8 mouse cellular contexts compared by ENCODE assay signal in the genomic region with DNA sequence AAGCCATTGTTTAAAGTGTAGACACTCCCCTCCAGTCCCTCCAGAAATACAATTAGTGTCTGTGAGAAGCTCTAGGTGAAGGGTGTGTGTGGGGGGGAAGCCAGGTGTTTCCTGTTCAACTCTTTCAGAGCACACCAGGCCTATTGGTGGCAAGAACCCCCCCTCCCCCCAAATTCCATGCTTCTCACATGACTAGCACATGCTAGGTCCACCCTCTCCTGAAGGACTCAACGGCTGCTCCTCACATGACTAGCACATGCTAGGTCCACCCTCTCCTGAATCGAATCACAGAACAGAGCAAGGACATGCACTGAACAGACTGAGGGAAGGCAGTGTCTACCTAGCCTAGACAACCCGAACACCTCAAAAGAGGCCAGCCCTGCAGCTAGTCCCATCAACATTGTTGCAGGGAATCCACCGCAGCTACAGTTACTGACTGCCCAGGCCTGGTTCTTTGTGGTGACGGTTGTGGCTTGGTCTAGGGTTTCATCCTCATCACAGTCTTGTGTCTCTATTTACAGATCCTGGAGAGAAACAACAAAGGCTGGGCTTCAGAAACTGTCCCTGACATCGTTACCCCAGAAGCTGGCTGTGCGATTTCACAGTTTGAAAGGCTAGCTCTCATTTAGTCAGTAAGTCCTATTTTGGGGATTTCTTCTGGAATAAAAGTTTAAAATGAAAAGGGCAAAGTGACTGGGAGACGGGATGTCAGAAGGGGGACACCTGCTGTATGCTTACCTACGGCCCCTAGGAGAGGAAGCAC. TPM values are rescaled to one million over a fixed set of nuclear protein-coding genes. Genes with fewer than 3 reads are reported as not detected.
DNase-seq lines count a peak whose midpoint lies in the region; ATAC-seq and TF ChIP-seq lines count a peak whose summit lies in the region.

No protein-coding gene starts in this region.

- no peaks in the 10 kb centered on the region for H3K79me2 ChIP-seq in heart, adult 2 months (replicated peaks; ENCODE audit: control insufficient read depth, insufficient read depth, low read length)

- 0 out of 2 replicates have a peak, but pooled peaks have one; percentile 18 for TF ChIP-seq EP300 in heart, adult 2 months (IDR thresholded peaks at IDR 0.05; ENCODE audit: insufficient read depth, low read depth, low read length)

- no peak for TF ChIP-seq POLR2A in heart, adult 2 months (IDR thresholded peaks at IDR 0.05; ENCODE audit: insufficient read depth, low read depth, low read length)
- TF ChIP-seq POLR2A in bone marrow, adult 2 months (IDR thresholded peaks at IDR 0.05; ENCODE audit: borderline replicate concordance, control insufficient read depth, low read depth, low read length) = no peak

- H3K9me3 ChIP-seq in hindbrain, embryonic 15.5 days = no peaks in the 10 kb centered on the region

- no peak overlapping the region for H3K9ac ChIP-seq in heart, adult 2 months (ENCODE audit: low read depth, low read length)
- no peak overlapping the region for H3K9ac ChIP-seq in hindbrain, embryonic 15.5 days

- 75% methylated on average over 9 of the region's 9 CpGs for WGBS in heart, adult 2 months
- WGBS in bone marrow, adult 2 months = 55% methylated on average over 9 of the region's 9 CpGs
- 88% methylated on average over 9 of the region's 9 CpGs for WGBS in hindbrain, embryonic 15.5 days

- no peaks in the 10 kb centered on the region for H3K36me3 ChIP-seq in heart, adult 2 months (ENCODE audit: control insufficient read depth, insufficient read depth, low read length)
- no peaks in the 10 kb centered on the region for H3K36me3 ChIP-seq in hindbrain, embryonic 15.5 days

- no peak for ATAC-seq in hindbrain, embryonic 15.5 days (ENCODE audit: low FRiP score, low read depth)

- peak overlapping the region; percentile 89; the same call in 1 of the 2 replicates for H3K27ac ChIP-seq in heart, adult 2 months
- 0 out of 2 replicates have a peak overlapping the region, but pooled peaks have one; percentile 8 for H3K27ac ChIP-seq in bone marrow, adult 2 months (ENCODE audit: control insufficient read depth, insufficient read depth, low read depth, low read length, poor library complexity)
- no peak overlapping the region; the same call in 1 of the 2 replicates for H3K27ac ChIP-seq in hindbrain, embryonic 15.5 days (replicated peaks)

- peak overlapping the region; percentile 69 for H3K4me2 ChIP-seq in hindbrain, embryonic 15.5 days

- no peaks in the 10 kb centered on the region for H3K27me3 ChIP-seq in heart, adult 2 months (ENCODE audit: control insufficient read depth, insufficient read depth, low read length)
- peaks cover 11% of the 10 kb centered on the region for H3K27me3 ChIP-seq in hindbrain, embryonic 15.5 days

- no peak overlapping the region for H3K4me3 ChIP-seq in heart, adult 2 months
- no peak overlapping the region for H3K4me3 ChIP-seq in bone marrow, adult 2 months (replicated peaks; ENCODE audit: control insufficient read depth, low read depth, low read length)
- H3K4me3 ChIP-seq in hindbrain, embryonic 15.5 days = peak overlapping the region; percentile 93

- TF ChIP-seq CTCF in heart, adult 2 months (IDR thresholded peaks at IDR 0.05) = no peak
- TF ChIP-seq CTCF in bone marrow, adult 2 months (IDR thresholded peaks at IDR 0.05; ENCODE audit: control insufficient read depth, insufficient read depth, low read length) = no peak

- intact Hi-C loops in heart, adult 2 months (cut with DNase I) = loop anchor here (2.0 to 10.0 kb wide), 4 partner anchors 96 to 300 kb away; a partner anchor contains a TSS
- intact Hi-C loops in heart, postnatal 36 days (cut with DNase I) = loop anchor here (5.0 to 10.0 kb wide), 3 partner anchors 140 to 300 kb away; a partner anchor contains a TSS
- intact Hi-C loops in left cerebral cortex, postnatal 10 days (cut with DNase I) = no loop called here

- H3K4me1 ChIP-seq in heart, adult 2 months (ENCODE audit: control insufficient read depth, insufficient read depth, low read length) = peaks cover 8% of the 10 kb centered on the region
- H3K4me1 ChIP-seq in bone marrow, adult 2 months (ENCODE audit: control insufficient read depth, insufficient read depth, low read length) = peaks cover 6% of the 10 kb centered on the region; the same call in 1 of the 2 replicates
- H3K4me1 ChIP-seq in hindbrain, embryonic 15.5 days (replicated peaks) = peaks cover 37% of the 10 kb centered on the region

- no peak for DNase-seq in heart, adult 2 months
- no peak for DNase-seq in heart, postnatal 36 days
- peak; percentile 69 for DNase-seq in naive thymus-derived CD4-positive, alpha-beta T cell, adult 2 months (ENCODE audit: low read depth)
- no peak for DNase-seq in left cerebral cortex, postnatal 10 days (ENCODE audit: extremely low spot score in 1 of 2, low spot score in 2 of 2)
- no peak for DNase-seq in urinary bladder, adult 18-20 months (ENCODE audit: low spot score in 2 of 2)
- DNase-seq in adrenal gland, postnatal 14 days = no peak

RNA-seq across cellular contexts. Expression of a gene that starts 1.2 kb away (rescaled TPM):
- total RNA-seq in heart, adult 2 months (2021) = 10 to 100 TPM; 35.5 to 36.4 TPM
- 43.0 and 76.2 TPM in 2 replicates for polyA plus RNA-seq in heart, adult 2 months (2012; rRNA removed)
- total RNA-seq in heart, postnatal 36 days (2021) = 10 to 100 TPM; 36.5 to 37.4 TPM
- 23.3 and 34.5 TPM in 2 replicates for polyA plus RNA-seq in bone marrow, adult 2 months (2011; ENCODE audit: insufficient read depth, insufficient read length, low replicate concordance, missing spikeins)
- 103 and 106 TPM in 2 replicates for polyA plus RNA-seq in hindbrain, embryonic 15.5 days (2015; fragmentation: Nextera tagmentation; extraction: Ambion mirVana)
- 10 to 100 TPM; 50.4 to 51.1 TPM for total RNA-seq in left cerebral cortex, postnatal 10 days (2021)
- 45.4 and 49.8 TPM in 2 replicates for total RNA-seq in adrenal gland, postnatal 14 days (2021)

RNA-seq across cellular contexts. Expression of a gene that starts 9.8 kb away (rescaled TPM):
- not detected for total RNA-seq in heart, adult 2 months (2021)
- polyA plus RNA-seq in heart, adult 2 months (2012; rRNA removed) = 0.44 TPM in 1 of 2 replicates, not detected in the other
- total RNA-seq in heart, postnatal 36 days (2021) = not detected
- not detected in 2 replicates for polyA plus RNA-seq in bone marrow, adult 2 months (2011; ENCODE audit: insufficient read depth, insufficient read length, low replicate concordance, missing spikeins)
- 0.16 TPM in 1 of 2 replicates, not detected in the other for polyA plus RNA-seq in hindbrain, embryonic 15.5 days (2015; fragmentation: Nextera tagmentation; extraction: Ambion mirVana)
- total RNA-seq in left cerebral cortex, postnatal 10 days (2021) = not detected
- 0.26 and 0.30 TPM in 2 replicates for total RNA-seq in adrenal gland, postnatal 14 days (2021)
